Mouse (Mus musculus) lung, adult 2 months (tissue): ENCODE measurements around the gene Nat9.

Experiments used
- CTCF ChIP-seq: fragments of 200-500 bp; IDR thresholded peaks from 2 replicates; pipeline ENCODE4 v1.5.1; 2011; ENCODE audit warnings: mild to moderate bottlenecking, low read length, control low read depth; ENCODE audit not compliant: insufficient read depth
- POLR2A ChIP-seq: fragments of 200-500 bp; IDR thresholded peaks from 2 replicates; pipeline ENCODE4 v1.6.1; 2011; ENCODE audit warnings: low read depth, mild to moderate bottlenecking, control low read depth, low read length, borderline replicate concordance; ENCODE audit errors: extremely low read depth

GRCm38 (mm10) chr11:115233526-115234290 is 46.0 kb upstream of the Nat9 start:
- TF ChIP-seq CTCF (0 out of 2 replicates have a peak, but pooled peaks have one; percentile 20), POLR2A (no peak)
